Mouse (Mus musculus): ENCODE data around the gene Gm42417. TPM values are rescaled to one million over a fixed set of nuclear protein-coding genes. Genes with fewer than 3 reads are reported as not detected.
A peak's percentile ranks its signal among the peaks of the same experiment; 100 is the strongest.

The Gm42417 gene
- polyA plus RNA-seq, 1 experiment from 2014 or later, result 0.26 TPM

DNA sequence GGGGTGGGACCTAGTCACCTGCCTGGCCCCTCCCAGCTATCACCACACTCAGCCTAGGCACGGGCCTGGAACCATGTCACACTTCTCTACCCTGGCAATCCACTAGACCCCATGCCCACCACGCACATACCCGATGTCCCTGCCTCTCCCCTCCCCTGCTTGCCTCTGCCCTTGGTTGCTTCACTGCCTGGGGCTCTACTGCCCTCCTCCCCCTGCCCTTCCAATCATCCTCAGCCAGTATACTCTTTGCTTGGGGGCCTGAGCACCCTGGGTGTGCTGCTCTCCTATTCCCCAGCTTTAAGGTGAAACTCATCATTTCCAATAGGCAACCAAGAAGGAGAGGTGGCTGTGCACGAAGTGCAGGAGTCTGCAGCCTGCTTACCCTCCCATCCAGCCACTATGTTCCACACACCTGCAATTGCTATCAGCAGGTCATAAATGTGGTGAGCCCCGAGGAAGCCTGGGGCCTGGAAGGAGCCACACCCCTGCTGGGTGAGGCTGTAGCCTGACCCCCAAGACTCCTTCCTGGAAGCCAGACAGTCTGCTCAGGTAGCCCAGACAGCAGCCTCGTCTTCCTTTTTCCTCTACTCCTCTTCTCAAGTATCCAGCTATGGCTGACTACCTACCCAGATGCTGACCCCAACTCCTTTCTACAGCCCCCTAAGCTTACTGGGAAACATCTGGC, 37.9 kb upstream of the Gm42417 start:
- H3K4me3 ChIP-seq (ENCODE audit: low read length), result no peak overlapping the region
- H3K4me2 ChIP-seq (replicated peaks; ENCODE audit: low read depth, low read length), result no peak overlapping the region
- H3K27me3 ChIP-seq (ENCODE audit: control insufficient read depth, insufficient read depth, low read length), result no peaks in the 10 kb centered on the region
- H3K9me3 ChIP-seq (ENCODE audit: control insufficient read depth, low read length), result no peaks in the 10 kb centered on the region
- H3K9ac ChIP-seq (ENCODE audit: low read depth, low read length), result no peak overlapping the region
- 50% methylated on average over 6 of the region's 6 CpGs for WGBS
- no peak for ATAC-seq (ENCODE audit: low FRiP score, low TSS enrichment)
- H3K36me3 ChIP-seq (ENCODE audit: control insufficient read depth, insufficient read depth, low read length), result no peaks in the 10 kb centered on the region
- no peak overlapping the region for H3K27ac ChIP-seq (ENCODE audit: low read depth, low read length)
- H3K4me1 ChIP-seq (ENCODE audit: control insufficient read depth, insufficient read depth, low read length), result peaks cover 53% of the 10 kb centered on the region

DNA sequence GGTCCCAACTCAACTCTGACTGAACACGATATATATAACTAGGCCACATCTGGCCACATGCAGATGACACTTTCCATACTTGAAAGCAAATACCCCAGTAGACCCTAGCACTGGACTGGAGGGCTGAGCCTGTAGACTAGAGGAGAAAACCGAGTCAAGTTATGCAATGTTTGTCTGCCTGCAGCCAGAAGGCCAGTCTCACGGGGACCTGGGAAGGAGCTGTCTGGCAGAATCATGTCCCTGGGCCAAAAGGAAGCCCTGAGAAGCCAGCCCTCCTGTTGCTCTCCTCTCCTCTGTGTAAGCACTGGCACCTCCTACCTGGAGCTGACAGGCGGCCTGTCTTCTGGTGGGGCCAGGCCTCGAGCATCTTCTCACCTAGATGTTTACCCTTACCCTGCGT, 36.1 kb upstream of the Gm42417 start:
- Histone ChIP-seq H3K27me3 (ENCODE audit: control insufficient read depth, insufficient read depth, low read length) (no peaks in the 10 kb centered on the region), H3K4me1 (ENCODE audit: control insufficient read depth, insufficient read depth, low read length) (peaks cover 43% of the 10 kb centered on the region), H3K9ac (ENCODE audit: low read depth, low read length) (0 out of 2 replicates have a peak overlapping the region, but pooled peaks have one; percentile 23), H3K36me3 (ENCODE audit: control insufficient read depth, insufficient read depth, low read length) (no peaks in the 10 kb centered on the region), H3K4me3 (ENCODE audit: low read length) (no peak overlapping the region), H3K27ac (ENCODE audit: low read depth, low read length) (no peak overlapping the region), H3K9me3 (ENCODE audit: control insufficient read depth, low read length) (no peaks in the 10 kb centered on the region), H3K4me2 (replicated peaks; ENCODE audit: low read depth, low read length) (no peak overlapping the region)
- no peak for ATAC-seq (ENCODE audit: low FRiP score, low TSS enrichment)
- 53% methylated on average over 6 of the region's 6 CpGs for WGBS

DNA sequence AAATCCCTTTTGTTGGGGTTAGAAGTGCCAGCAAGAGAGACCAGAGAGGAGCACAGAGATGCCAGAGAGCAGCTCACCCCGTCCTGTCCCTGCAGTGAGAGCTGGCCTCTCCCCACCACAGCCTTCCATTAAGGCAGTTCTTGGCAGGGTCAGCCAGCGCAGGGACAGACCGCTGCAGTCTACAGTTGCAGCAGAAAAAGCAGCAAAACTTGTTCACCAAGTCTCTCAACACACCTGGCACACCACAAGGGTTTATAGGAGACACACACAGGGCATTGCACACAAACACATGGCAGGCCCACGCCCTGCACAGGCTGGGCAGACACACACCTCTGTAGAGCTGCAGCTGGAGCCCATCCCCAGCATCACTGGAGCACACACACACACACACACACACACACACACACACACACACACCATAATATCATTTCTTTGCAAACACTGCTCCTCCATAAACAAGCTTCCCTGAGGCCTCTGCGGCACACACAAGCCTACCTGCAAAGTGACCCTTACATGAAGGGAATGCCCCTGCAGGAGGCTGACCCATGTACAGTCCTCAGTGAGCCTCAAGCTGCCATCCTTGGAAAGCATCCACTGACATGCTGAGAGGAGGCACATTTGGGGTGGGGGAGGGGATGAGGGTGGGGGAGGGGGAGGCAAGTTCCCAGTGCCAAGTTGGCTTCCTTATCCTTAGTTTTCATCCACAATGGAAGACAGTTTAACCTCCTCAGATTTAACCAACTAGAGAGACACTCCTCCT, 35.1 kb upstream of the Gm42417 start:
- Histone ChIP-seq H3K9ac (ENCODE audit: low read depth, low read length) (no peak overlapping the region), H3K27me3 (ENCODE audit: control insufficient read depth, insufficient read depth, low read length) (no peaks in the 10 kb centered on the region), H3K4me3 (ENCODE audit: low read length) (no peak overlapping the region), H3K9me3 (ENCODE audit: control insufficient read depth, low read length) (no peaks in the 10 kb centered on the region), H3K27ac (ENCODE audit: low read depth, low read length) (no peak overlapping the region), H3K4me2 (replicated peaks; ENCODE audit: low read depth, low read length) (no peak overlapping the region), H3K4me1 (ENCODE audit: control insufficient read depth, insufficient read depth, low read length) (peaks cover 40% of the 10 kb centered on the region), H3K36me3 (ENCODE audit: control insufficient read depth, insufficient read depth, low read length) (no peaks in the 10 kb centered on the region)
- no peak for ATAC-seq (ENCODE audit: low FRiP score, low TSS enrichment)
- 85% methylated on average over 5 of the region's 5 CpGs for WGBS

DNA sequence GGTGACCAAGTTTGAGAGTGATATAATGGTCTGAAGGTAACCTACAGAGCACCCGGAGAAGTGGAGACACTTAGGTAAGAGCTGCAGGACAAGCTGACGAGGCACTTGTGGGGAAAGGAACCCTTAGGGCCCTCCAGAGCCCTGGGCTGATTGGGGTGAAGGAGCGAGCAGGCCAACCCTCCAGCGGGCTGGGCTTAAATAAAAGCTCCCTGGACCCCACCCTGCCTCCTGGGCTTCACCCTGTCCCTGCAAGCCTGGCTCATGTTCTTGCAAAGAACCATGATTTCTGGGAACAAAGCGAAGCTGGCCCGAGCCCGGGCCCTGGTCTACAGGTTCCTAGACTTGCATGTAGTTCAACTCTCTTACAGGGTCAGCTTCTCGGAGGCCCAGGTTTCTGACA, 34.3 kb upstream of the Gm42417 start:
- Histone ChIP-seq H3K9ac (ENCODE audit: low read depth, low read length) (no peak overlapping the region), H3K4me3 (ENCODE audit: low read length) (no peak overlapping the region), H3K27me3 (ENCODE audit: control insufficient read depth, insufficient read depth, low read length) (no peaks in the 10 kb centered on the region), H3K36me3 (ENCODE audit: control insufficient read depth, insufficient read depth, low read length) (no peaks in the 10 kb centered on the region), H3K4me1 (ENCODE audit: control insufficient read depth, insufficient read depth, low read length) (peaks cover 44% of the 10 kb centered on the region), H3K9me3 (ENCODE audit: control insufficient read depth, low read length) (no peaks in the 10 kb centered on the region), H3K4me2 (replicated peaks; ENCODE audit: low read depth, low read length) (no peak overlapping the region), H3K27ac (ENCODE audit: low read depth, low read length) (no peak overlapping the region)
- 83% methylated on average over 8 of the region's 8 CpGs for WGBS
- no peak for ATAC-seq (ENCODE audit: low FRiP score, low TSS enrichment)

DNA sequence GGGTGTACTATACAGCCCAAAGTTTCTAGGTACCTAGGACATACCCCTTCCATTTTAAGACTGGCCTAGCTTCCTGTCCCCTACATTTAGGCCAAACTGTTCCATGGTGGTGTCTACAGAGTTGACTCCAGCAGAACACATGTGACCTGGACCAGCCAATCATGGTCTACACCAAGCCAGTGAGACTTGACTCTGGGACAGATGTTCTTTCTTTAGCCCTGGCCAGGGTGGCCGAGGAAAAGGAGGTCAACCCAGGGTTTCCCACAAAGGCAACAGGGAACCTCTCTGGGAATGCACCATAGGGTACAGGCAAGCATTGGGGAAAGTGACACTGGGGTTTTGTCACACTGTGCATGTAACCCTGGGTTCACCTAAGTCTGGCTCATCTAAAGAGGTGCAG, 33.5 kb upstream of the Gm42417 start:
- no peak overlapping the region for H3K4me3 ChIP-seq (ENCODE audit: low read length)
- no peak overlapping the region for H3K9ac ChIP-seq (ENCODE audit: low read depth, low read length)
- H3K36me3 ChIP-seq (ENCODE audit: control insufficient read depth, insufficient read depth, low read length), result no peaks in the 10 kb centered on the region
- H3K4me2 ChIP-seq (replicated peaks; ENCODE audit: low read depth, low read length), result no peak overlapping the region
- H3K4me1 ChIP-seq (ENCODE audit: control insufficient read depth, insufficient read depth, low read length), result peaks cover 52% of the 10 kb centered on the region
- no peak for ATAC-seq (ENCODE audit: low FRiP score, low TSS enrichment)
- H3K9me3 ChIP-seq (ENCODE audit: control insufficient read depth, low read length), result no peaks in the 10 kb centered on the region
- WGBS, result 61% methylated on average over 1 of the region's 1 CpGs
- H3K27ac ChIP-seq (ENCODE audit: low read depth, low read length), result no peak overlapping the region
- H3K27me3 ChIP-seq (ENCODE audit: control insufficient read depth, insufficient read depth, low read length), result no peaks in the 10 kb centered on the region

DNA sequence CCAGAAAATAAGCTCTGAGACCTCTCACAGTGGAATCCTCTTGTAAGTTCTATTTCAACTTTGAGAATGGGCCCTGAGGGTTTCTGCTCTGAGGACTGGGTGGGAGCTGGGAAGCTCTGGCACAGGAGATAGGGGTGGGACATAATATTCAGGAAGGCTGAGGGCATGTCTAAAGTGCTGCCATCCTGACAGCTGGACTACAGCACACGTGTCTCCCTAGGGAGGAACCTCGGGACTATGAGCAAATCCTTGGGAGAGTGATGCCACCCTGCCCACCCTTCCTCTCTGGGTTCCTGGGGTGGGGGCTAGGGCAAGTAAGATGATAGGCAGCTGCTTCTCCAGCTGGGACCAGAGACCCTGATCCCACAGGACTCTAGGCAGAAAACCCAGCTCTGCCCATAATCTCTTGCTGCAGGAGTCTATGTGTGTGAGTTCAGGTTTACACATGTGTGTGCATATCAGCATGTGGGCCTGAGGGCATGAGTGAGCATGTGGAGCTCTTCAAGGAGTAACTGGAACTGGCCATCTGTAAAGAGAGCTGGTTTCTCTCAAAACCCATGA, 33.0 kb upstream of the Gm42417 start:
- Histone ChIP-seq H3K9me3 (ENCODE audit: control insufficient read depth, low read length) (no peaks in the 10 kb centered on the region), H3K36me3 (ENCODE audit: control insufficient read depth, insufficient read depth, low read length) (no peaks in the 10 kb centered on the region), H3K27me3 (ENCODE audit: control insufficient read depth, insufficient read depth, low read length) (no peaks in the 10 kb centered on the region), H3K4me3 (ENCODE audit: low read length) (no peak overlapping the region), H3K4me2 (replicated peaks; ENCODE audit: low read depth, low read length) (no peak overlapping the region), H3K27ac (ENCODE audit: low read depth, low read length) (peak overlapping the region; percentile 14; the same call in 1 of the 2 replicates), H3K4me1 (ENCODE audit: control insufficient read depth, insufficient read depth, low read length) (peaks cover 52% of the 10 kb centered on the region), H3K9ac (ENCODE audit: low read depth, low read length) (no peak overlapping the region)
- no peak for ATAC-seq (ENCODE audit: low FRiP score, low TSS enrichment)
- 62% methylated on average over 2 of the region's 2 CpGs for WGBS

DNA sequence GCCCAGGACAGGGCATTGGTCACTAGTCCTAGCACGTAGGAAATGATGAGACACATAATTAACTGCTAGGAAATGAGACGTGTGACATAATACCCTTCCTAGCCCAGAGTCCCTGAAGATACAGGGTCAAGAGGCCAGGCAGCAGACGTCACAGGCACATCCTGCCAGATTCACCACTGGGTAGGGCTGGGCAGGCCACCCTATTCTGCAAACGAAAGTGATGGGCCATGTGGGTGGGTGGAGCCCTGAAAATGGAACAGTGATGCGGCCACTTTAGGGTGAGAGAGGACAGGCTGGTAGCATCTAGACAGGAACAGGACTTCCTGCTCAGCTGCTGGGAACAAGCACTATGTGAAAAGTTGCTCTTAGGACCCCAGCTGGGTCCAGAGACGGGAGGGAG, 32.4 kb upstream of the Gm42417 start:
- Histone ChIP-seq H3K4me3 (ENCODE audit: low read length) (no peak overlapping the region), H3K4me2 (replicated peaks; ENCODE audit: low read depth, low read length) (no peak overlapping the region), H3K27ac (ENCODE audit: low read depth, low read length) (peak overlapping the region; percentile 14; the same call in 1 of the 2 replicates), H3K4me1 (ENCODE audit: control insufficient read depth, insufficient read depth, low read length) (peaks cover 53% of the 10 kb centered on the region), H3K27me3 (ENCODE audit: control insufficient read depth, insufficient read depth, low read length) (no peaks in the 10 kb centered on the region), H3K9ac (ENCODE audit: low read depth, low read length) (no peak overlapping the region), H3K36me3 (ENCODE audit: control insufficient read depth, insufficient read depth, low read length) (no peaks in the 10 kb centered on the region), H3K9me3 (ENCODE audit: control insufficient read depth, low read length) (no peaks in the 10 kb centered on the region)
- WGBS, result 30% methylated on average over 6 of the region's 6 CpGs
- 0 out of 2 replicates have a peak, but pooled peaks have one; percentile 20 for ATAC-seq (ENCODE audit: low FRiP score, low TSS enrichment)

DNA sequence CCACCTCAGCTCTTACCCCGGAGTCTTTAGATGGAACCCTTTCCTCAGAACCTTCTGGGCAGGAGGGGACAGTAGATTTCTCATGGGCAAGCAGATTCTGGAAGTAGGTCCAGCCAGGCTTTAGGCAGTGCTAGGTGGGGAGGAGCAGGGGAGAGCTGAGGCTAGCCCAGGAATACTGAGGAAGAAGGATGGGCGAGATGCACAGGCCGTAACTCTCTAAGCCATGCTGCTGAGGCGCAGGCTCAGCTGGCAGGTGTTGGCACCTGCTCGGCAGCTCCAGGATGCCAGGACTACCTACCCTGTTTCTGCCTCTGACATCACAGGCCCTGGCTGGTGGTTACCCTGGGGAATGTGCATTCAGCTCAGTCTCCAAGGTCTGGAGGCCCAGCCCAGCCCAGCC, 31.1 kb upstream of the Gm42417 start:
- Histone ChIP-seq H3K9me3 (ENCODE audit: control insufficient read depth, low read length) (no peaks in the 10 kb centered on the region), H3K27ac (ENCODE audit: low read depth, low read length) (no peak overlapping the region), H3K4me3 (ENCODE audit: low read length) (no peak overlapping the region), H3K4me2 (replicated peaks; ENCODE audit: low read depth, low read length) (no peak overlapping the region), H3K27me3 (ENCODE audit: control insufficient read depth, insufficient read depth, low read length) (no peaks in the 10 kb centered on the region), H3K9ac (ENCODE audit: low read depth, low read length) (no peak overlapping the region), H3K4me1 (ENCODE audit: control insufficient read depth, insufficient read depth, low read length) (peaks cover 52% of the 10 kb centered on the region), H3K36me3 (ENCODE audit: control insufficient read depth, insufficient read depth, low read length) (no peaks in the 10 kb centered on the region)
- 82% methylated on average over 5 of the region's 5 CpGs for WGBS
- no peak for ATAC-seq (ENCODE audit: low FRiP score, low TSS enrichment)

All from kidney, embryonic 14.5 days (tissue).